Mouse (Mus musculus) megakaryocyte, embryonic 14.5 days (primary cell): Measurements from ENCODE around the gene Sept10.

ENCODE experiments used
- FLI1 ChIP-seq: IDR thresholded peaks from 2 replicates; pipeline ENCODE4 v1.6.1; 2012; ENCODE audit warnings: low read length, inconsistent platforms, mixed read lengths
- GATA1 ChIP-seq: IDR thresholded peaks from 3 replicates; pipeline ENCODE4 v1.6.1; 2012; ENCODE audit warnings: mixed read lengths, low read length, inconsistent platforms, borderline replicate concordance

GRCm38 (mm10) chr10:59268109-59268508, 46.5 kb upstream of the Sept10 start:
- no peak for TF ChIP-seq GATA1
- TF ChIP-seq FLI1: no peak
